In the genomic region with DNA sequence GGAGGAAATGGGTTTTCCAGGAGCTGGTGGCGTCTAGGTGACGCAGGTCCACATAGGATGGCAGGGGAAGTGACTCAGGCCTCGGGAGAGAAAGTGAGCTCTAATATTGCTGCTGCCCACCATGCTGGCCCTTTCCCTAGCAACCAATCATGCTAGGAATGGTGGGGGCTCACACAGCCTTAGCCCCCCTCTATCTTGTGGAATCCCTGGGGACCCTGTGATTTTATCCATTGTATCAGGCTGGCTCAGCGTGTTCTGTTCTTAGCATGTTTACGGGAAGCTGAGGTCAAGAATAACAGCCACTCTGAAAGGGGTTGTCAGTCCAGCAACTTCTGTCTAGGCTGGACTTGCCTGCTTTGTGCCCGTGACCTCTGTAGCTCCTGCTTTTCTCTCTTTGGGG, we compare ENCODE assay signal across 8 mouse cellular contexts. TPM values are rescaled to one million over a fixed set of nuclear protein-coding genes. Genes with fewer than 3 reads are reported as not detected.
DNase-seq lines count a peak whose midpoint lies in the region; ATAC-seq and TF ChIP-seq lines count a peak whose summit lies in the region.

No protein-coding gene starts in this region.

- DNase-seq in layer of hippocampus, adult 2 months (ENCODE audit: low spot score in 2 of 2), result no peak
- no peak for DNase-seq in layer of hippocampus, postnatal 14 days (ENCODE audit: low spot score in 2 of 2)
- DNase-seq in limb, embryonic 10.5 days (ENCODE audit: low spot score), result no peak
- DNase-seq in thymus, postnatal 0 days (ENCODE audit: low spot score), result no peak
- DNase-seq in left cerebral cortex, postnatal 36 days (ENCODE audit: low spot score in 2 of 2), result no peak
- no peak for DNase-seq in urinary bladder, postnatal 10 days (ENCODE audit: low spot score)

- no peaks in the 10 kb centered on the region for H3K9me3 ChIP-seq in heart, embryonic 15.5 days (replicated peaks)
- no peaks in the 10 kb centered on the region for H3K9me3 ChIP-seq in limb, embryonic 10.5 days (replicated peaks)

- intact Hi-C loops in left cerebral cortex, postnatal 36 days (cut with DNase I), result no loop called here

- no peak overlapping the region for H3K4me2 ChIP-seq in heart, embryonic 15.5 days

- no peak overlapping the region; the same call in 1 of the 2 replicates for H3K4me3 ChIP-seq in layer of hippocampus, adult 2 months
- H3K4me3 ChIP-seq in heart, embryonic 15.5 days, result no peak overlapping the region
- no peak overlapping the region for H3K4me3 ChIP-seq in limb, embryonic 10.5 days
- no peak overlapping the region for H3K4me3 ChIP-seq in olfactory bulb, adult 2 months (ENCODE audit: insufficient read depth, low read depth, low read length)

- H3K27ac ChIP-seq in layer of hippocampus, adult 2 months, result peak overlapping the region; percentile 94
- H3K27ac ChIP-seq in heart, embryonic 15.5 days, result peak overlapping the region; percentile 68
- H3K27ac ChIP-seq in limb, embryonic 10.5 days, result peak overlapping the region; percentile 43; the same call in 1 of the 2 replicates
- H3K27ac ChIP-seq in olfactory bulb, adult 2 months (ENCODE audit: insufficient read depth, low read depth, low read length), result peak overlapping the region; percentile 58

- ATAC-seq in heart, embryonic 15.5 days (replicated peaks; ENCODE audit: insufficient number of reproducible peaks, insufficient read depth, low FRiP score, low read depth), result no peak

- no peak for TF ChIP-seq CTCF in layer of hippocampus, adult 2 months (conservative IDR thresholded peaks at IDR 0.05)
- no peak for TF ChIP-seq CTCF in olfactory bulb, adult 2 months (IDR thresholded peaks at IDR 0.05; ENCODE audit: insufficient read depth, low read depth, low read length)

- H3K27me3 ChIP-seq in heart, embryonic 15.5 days, result no peaks in the 10 kb centered on the region
- H3K27me3 ChIP-seq in limb, embryonic 10.5 days (ENCODE audit: low read depth, poor library complexity, severe bottlenecking), result no peaks in the 10 kb centered on the region; the same call in 1 of the 2 replicates

- no peak overlapping the region for H3K9ac ChIP-seq in heart, embryonic 15.5 days

- H3K4me1 ChIP-seq in heart, embryonic 15.5 days (replicated peaks), result peaks cover 54% of the 10 kb centered on the region
- peaks cover 78% of the 10 kb centered on the region for H3K4me1 ChIP-seq in limb, embryonic 10.5 days
- H3K4me1 ChIP-seq in olfactory bulb, adult 2 months (ENCODE audit: control insufficient read depth, insufficient read depth, low read length), result peaks cover 70% of the 10 kb centered on the region

- TF ChIP-seq POLR2A in olfactory bulb, adult 2 months (IDR thresholded peaks at IDR 0.05; ENCODE audit: insufficient read depth, low read depth, low read length), result no peak

- 62% methylated on average over 6 of the region's 6 CpGs for WGBS in heart, embryonic 15.5 days
- 68% methylated on average over 6 of the region's 6 CpGs for WGBS in limb, embryonic 10.5 days
- 59% methylated on average over 6 of the region's 6 CpGs for WGBS in olfactory bulb, adult 2 months

- no peaks in the 10 kb centered on the region for H3K36me3 ChIP-seq in heart, embryonic 15.5 days
- no peaks in the 10 kb centered on the region; the same call in 1 of the 2 replicates for H3K36me3 ChIP-seq in limb, embryonic 10.5 days

RNA-seq across cellular contexts. Expression of gene Adgrg3, which starts 18.5 kb away (rescaled TPM):
- total RNA-seq in layer of hippocampus, adult 2 months (2021), result under 1 TPM; 0.18 to 0.34 TPM
- total RNA-seq in layer of hippocampus, postnatal 14 days (2021), result under 1 TPM in 1 of 2 experiments, not detected in 1; 0.48 TPM
- polyA plus RNA-seq in heart, embryonic 15.5 days (2015; fragmentation: Nextera tagmentation; extraction: Ambion mirVana), result 2.6 and 5.2 TPM in 2 replicates
- polyA plus RNA-seq in limb, embryonic 10.5 days (2016; fragmentation: Nextera tagmentation; extraction: Ambion mirVana), result 3.4 and 4.2 TPM in 2 replicates
- not detected in 2 replicates for polyA plus RNA-seq in olfactory bulb, adult 2 months (2012; ENCODE audit: insufficient read depth, insufficient read length, low replicate concordance, missing spikeins)
- polyA plus RNA-seq in thymus, postnatal 0 days (2015; fragmentation: Nextera tagmentation; extraction: Ambion mirVana), result 8.5 and 9.7 TPM in 2 replicates
- total RNA-seq in left cerebral cortex, postnatal 36 days (2021), result under 1 TPM in 1 of 2 experiments, not detected in 1; 0.29 TPM

RNA-seq across cellular contexts. Expression of gene Adgrg1, which starts 24.5 kb away (rescaled TPM):
- 10 to 100 TPM; 89.7 to 90.5 TPM for total RNA-seq in layer of hippocampus, adult 2 months (2021)
- 100 to 1,000 TPM; 113 to 146 TPM for total RNA-seq in layer of hippocampus, postnatal 14 days (2021)
- polyA plus RNA-seq in heart, embryonic 15.5 days (2015; fragmentation: Nextera tagmentation; extraction: Ambion mirVana), result 4.6 and 21.3 TPM in 2 replicates
- 7.0 and 11.6 TPM in 2 replicates for polyA plus RNA-seq in limb, embryonic 10.5 days (2016; fragmentation: Nextera tagmentation; extraction: Ambion mirVana)
- not detected in 2 replicates for polyA plus RNA-seq in olfactory bulb, adult 2 months (2012; ENCODE audit: insufficient read depth, insufficient read length, low replicate concordance, missing spikeins)
- 37.8 and 43.2 TPM in 2 replicates for polyA plus RNA-seq in thymus, postnatal 0 days (2015; fragmentation: Nextera tagmentation; extraction: Ambion mirVana)
- total RNA-seq in left cerebral cortex, postnatal 36 days (2021), result 10 to 100 TPM; 73.3 to 74.2 TPM

RNA-seq across cellular contexts. Expression of gene Drc7, which starts 55.9 kb away (rescaled TPM):
- total RNA-seq in layer of hippocampus, adult 2 months (2021), result 1 to 10 TPM; 1.0 to 2.2 TPM
- 1 to 10 TPM; 2.1 to 4.4 TPM for total RNA-seq in layer of hippocampus, postnatal 14 days (2021)
- polyA plus RNA-seq in heart, embryonic 15.5 days (2015; fragmentation: Nextera tagmentation; extraction: Ambion mirVana), result 0.04 and 0.47 TPM in 2 replicates
- polyA plus RNA-seq in limb, embryonic 10.5 days (2016; fragmentation: Nextera tagmentation; extraction: Ambion mirVana), result 0.23 TPM in 2 replicates
- not detected in 2 replicates for polyA plus RNA-seq in olfactory bulb, adult 2 months (2012; ENCODE audit: insufficient read depth, insufficient read length, low replicate concordance, missing spikeins)
- 1.3 TPM in 2 replicates for polyA plus RNA-seq in thymus, postnatal 0 days (2015; fragmentation: Nextera tagmentation; extraction: Ambion mirVana)
- total RNA-seq in left cerebral cortex, postnatal 36 days (2021), result under 1 TPM; 0.68 to 0.99 TPM

Comparison
In these comparisons a context has a peak if more than half of its experiments do, and no peak if none do; other contexts are left out.
1. H3K27ac ChIP-seq: peak in every context shown above with its lines; median percentile 94 in layer of hippocampus, adult 2 months; 68 in heart, embryonic 15.5 days; 58 in olfactory bulb, adult 2 months; 43 in limb, embryonic 10.5 days.